Mouse (Mus musculus) liver, adult 2 months (tissue): ENCODE measurements around the gene Gng7.

Experiments
- CTCF ChIP-seq: fragments of 200-500 bp; IDR thresholded peaks from 2 replicates; pipeline ENCODE4 v1.5.1; 2011; ENCODE audit warnings: low read depth, low read length, control low read depth
- POLR2A ChIP-seq: fragments of 200-500 bp; IDR thresholded peaks from 2 replicates; pipeline ENCODE4 v1.6.1; 2011; ENCODE audit warnings: low read length, control low read depth; ENCODE audit not compliant: insufficient read depth; ENCODE audit errors: extremely low read depth

GRCm38 (mm10) chr10:80989446-80989845, 25.3 kb downstream of the Gng7 start:
- no peak for TF ChIP-seq CTCF
- no peak for TF ChIP-seq POLR2A
